Mouse (Mus musculus): ENCODE measurements around the gene Ttc17. TPM values are rescaled to one million over a fixed set of nuclear protein-coding genes. Genes with fewer than 3 reads are reported as not detected.

Gene Ttc17
- total and polyA plus RNA-seq, 3 experiments = 16.6 to 35.4 (median 34.6) TPM

- DNase-seq = no peak
- Histone ChIP-seq H3K9ac (ENCODE audit: low read depth, low read length) (no peak overlapping the region), H3K79me2 (replicated peaks; ENCODE audit: control insufficient read depth, insufficient read depth, low read length) (no peaks in the 10 kb centered on the region), H3K36me3 (ENCODE audit: control insufficient read depth, insufficient read depth, low read length) (no peaks in the 10 kb centered on the region), H3K4me3 (no peak overlapping the region), H3K27me3 (ENCODE audit: control insufficient read depth, insufficient read depth, low read length) (no peaks in the 10 kb centered on the region), H3K4me1 (ENCODE audit: control insufficient read depth, insufficient read depth, low read length) (peaks cover 4% of the 10 kb centered on the region), H3K27ac (no peak overlapping the region)
- TF ChIP-seq POLR2A (IDR thresholded peaks at IDR 0.05; ENCODE audit: insufficient read depth, low read depth, low read length) (no peak), CTCF (IDR thresholded peaks at IDR 0.05) (no peak), EP300 (IDR thresholded peaks at IDR 0.05; ENCODE audit: insufficient read depth, low read depth, low read length) (no peak)
- intact Hi-C loops (cut with DNase I) = no loop called here
- 6% methylated on average over 11 of the region's 13 CpGs for WGBS
These were observed 143.5 kb downstream of the Ttc17 start for GRCm38 (mm10) chr2:94262917-94263529.

GRCm38 (mm10) chr2:94254102-94254501, 152.4 kb downstream of the Ttc17 start:
- H3K9ac ChIP-seq (ENCODE audit: low read depth, low read length) = no peak overlapping the region
- no peak overlapping the region for H3K4me3 ChIP-seq
- WGBS = 23% methylated on average over 3 of the region's 3 CpGs
- intact Hi-C loops (cut with DNase I) = loop anchor here (1.0 kb wide), 1 partner anchor 36 kb away; no protein-coding TSS in a partner anchor
- no peak for DNase-seq
- H3K27me3 ChIP-seq (ENCODE audit: control insufficient read depth, insufficient read depth, low read length) = no peaks in the 10 kb centered on the region
- no peaks in the 10 kb centered on the region for H3K4me1 ChIP-seq (ENCODE audit: control insufficient read depth, insufficient read depth, low read length)
- no peaks in the 10 kb centered on the region for H3K36me3 ChIP-seq (ENCODE audit: control insufficient read depth, insufficient read depth, low read length)
- TF ChIP-seq CTCF (IDR thresholded peaks at IDR 0.05) (peak; percentile 85), EP300 (IDR thresholded peaks at IDR 0.05; ENCODE audit: insufficient read depth, low read depth, low read length) (no peak)
- H3K27ac ChIP-seq = no peak overlapping the region
- no peaks in the 10 kb centered on the region for H3K79me2 ChIP-seq (replicated peaks; ENCODE audit: control insufficient read depth, insufficient read depth, low read length)

Small RNA genes within 50 kb of the gene (microRNA-seq; reads per million reads assigned to microRNA genes)
- 0.39 to 1.1 reads per million in 2 experiments for gene Mir670

Other genes with a start within 250 kb of the Ttc17 start
- 10 to 100 TPM; 19.9 to 20.1 TPM for gene Hsd17b12, start 248.7 kb downstream of the Ttc17 start, total RNA-seq (2021)
- 12.5 and 16.8 TPM in 2 replicates for gene Hsd17b12, start 248.7 kb downstream of the Ttc17 start, polyA plus RNA-seq (2012; rRNA removed)
- 10 to 100 TPM; 30.1 to 32.1 TPM for gene Api5, start 31.4 kb upstream of the Ttc17 start, total RNA-seq (2021)
- 13.7 and 24.8 TPM in 2 replicates for gene Api5, start 31.4 kb upstream of the Ttc17 start, polyA plus RNA-seq (2012; rRNA removed)